Mouse (Mus musculus) ovary, adult 10 weeks (tissue): ENCODE measurements around the gene 1110025L11Rik. TPM values are rescaled to one million over a fixed set of nuclear protein-coding genes. Genes with fewer than 3 reads are reported as not detected.

Experiments used
- polyA plus RNA-seq: library from polyadenylated mRNA; stranded (reverse); fragments of 350-450 nt; fragmentation: Illumina TruSeq; extraction: RNeasy Lipid Tissue Mini Kit (QIAGEN cat#74804); gene quantifications from one replicate; pipeline ENCODE4 v1.2.3, GENCODE M21; 2014

1110025L11Rik gene
- not detected for polyA plus RNA-seq

GRCm38 (mm10) chr16:89063902-89064301, at the start of gene 1110025L11Rik:
Gene 1110025L11Rik, minus strand, starts transcription at chr16:89064002.

GRCm38 (mm10) chr16:89047783-89048182, 16.0 kb downstream of the 1110025L11Rik start, which contains the start of gene Krtap6-5:
Gene Krtap6-5, minus strand, starts transcription at chr16:89047883.

GRCm38 (mm10) chr16:89041372-89041771, 22.4 kb downstream of the 1110025L11Rik start, which contains the start of gene Gm10228:
Gene Gm10228, minus strand, starts transcription at chr16:89041472.

GRCm38 (mm10) chr16:89031399-89031798, 32.4 kb downstream of the 1110025L11Rik start, which contains the start of gene Krtap6-1:
Gene Krtap6-1, plus strand, starts transcription at chr16:89031699.

GRCm38 (mm10) chr16:89014984-89015383, 48.8 kb downstream of the 1110025L11Rik start, which contains the start of gene Gm10229:
Gene Gm10229, plus strand, starts transcription at chr16:89015284.

Other genes starting within 250 kb of the 1110025L11Rik start
- not detected for gene Krtap15, start 243.8 kb downstream of the 1110025L11Rik start, polyA plus RNA-seq
- not detected for gene Krtap14, start 237.9 kb downstream of the 1110025L11Rik start, polyA plus RNA-seq
- gene Krtap19-1, start 194.6 kb downstream of the 1110025L11Rik start, polyA plus RNA-seq = not detected
- gene Krtap19-2, start 189.7 kb downstream of the 1110025L11Rik start, polyA plus RNA-seq = not detected
- not detected for gene Krtap19-3, start 186.0 kb downstream of the 1110025L11Rik start, polyA plus RNA-seq
- gene Krtap19-4, start 178.9 kb downstream of the 1110025L11Rik start, polyA plus RNA-seq = not detected
- gene Krtap19-5, start 167.5 kb downstream of the 1110025L11Rik start, polyA plus RNA-seq = not detected
- not detected for gene Krtap19-9b, start 131.7 kb downstream of the 1110025L11Rik start, polyA plus RNA-seq
- gene Krtap16-3, start 101.1 kb downstream of the 1110025L11Rik start, polyA plus RNA-seq = not detected
- gene Krtap22-2, start 53.2 kb downstream of the 1110025L11Rik start, polyA plus RNA-seq = not detected
- not detected for gene Gm10229, start 48.7 kb downstream of the 1110025L11Rik start, polyA plus RNA-seq
- not detected for gene Krtap6-1, start 32.3 kb downstream of the 1110025L11Rik start, polyA plus RNA-seq
- gene Gm10228, start 22.5 kb downstream of the 1110025L11Rik start, polyA plus RNA-seq = not detected
- gene Krtap6-5, start 16.1 kb downstream of the 1110025L11Rik start, polyA plus RNA-seq = not detected
- gene Krtap6-3, start 20.0 kb upstream of the 1110025L11Rik start, polyA plus RNA-seq = not detected
- gene Gm6358, start 76.8 kb upstream of the 1110025L11Rik start, polyA plus RNA-seq = not detected
- gene Gm10061, start 87.1 kb upstream of the 1110025L11Rik start, polyA plus RNA-seq = not detected
- not detected for gene Gm9789, start 94.0 kb upstream of the 1110025L11Rik start, polyA plus RNA-seq
- not detected for gene Gm7735, start 105.5 kb upstream of the 1110025L11Rik start, polyA plus RNA-seq
- not detected for gene 1110057P08Rik, start 110.7 kb upstream of the 1110025L11Rik start, polyA plus RNA-seq
- not detected for gene Krtap20-2, start 141.9 kb upstream of the 1110025L11Rik start, polyA plus RNA-seq